Mouse (Mus musculus): ENCODE measurements around the gene Spc25. TPM values are rescaled to one million over a fixed set of nuclear protein-coding genes. Genes with fewer than 3 reads are reported as not detected.

The Spc25 gene
- total RNA-seq, 2 experiments from 2014 or later, result 0.36 to 0.99 TPM

- H3K4me3 ChIP-seq, result no peak overlapping the region
- intact Hi-C loops (cut with DNase I), result no loop called here
These were observed 47.1 kb downstream of the Spc25 start for GRCm38 (mm10) chr2:69158907-69159306.

DNA sequence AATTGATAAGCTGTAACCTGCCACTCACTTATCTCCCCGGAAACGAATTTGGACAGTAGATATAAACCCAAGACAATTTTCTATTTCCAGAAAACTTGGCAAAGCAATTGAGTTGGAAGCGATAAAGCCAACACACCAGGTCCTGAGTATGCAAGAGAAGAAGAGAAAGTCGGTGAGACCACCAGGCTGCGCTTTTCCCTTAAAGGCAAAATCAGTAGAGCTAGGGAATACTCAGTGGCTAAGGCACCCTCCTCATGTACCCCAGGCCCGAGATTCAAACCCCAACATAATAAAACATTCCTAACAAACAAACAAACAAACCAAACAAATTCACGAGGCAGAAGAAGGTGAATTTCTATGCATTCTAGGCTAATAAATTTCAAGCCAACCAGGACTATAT, 49.7 kb downstream of the Spc25 start:
- Histone ChIP-seq H3K4me3 (peak overlapping the region; percentile 38), H3K27ac (peak overlapping the region; percentile 79)
- intact Hi-C loops (cut with DNase I), result no loop called here
- DNase-seq, result no peak
- no peak for TF ChIP-seq CTCF (IDR thresholded peaks at IDR 0.05)

More at GRCm38 (mm10) chr2:69158907-69159306, 47.1 kb downstream of the Spc25 start:
- DNase-seq, result no peak
- TF ChIP-seq CTCF (IDR thresholded peaks at IDR 0.05), result no peak
- no peak overlapping the region for H3K27ac ChIP-seq

- intact Hi-C loops (cut with DNase I), result no loop called here
- TF ChIP-seq CTCF (IDR thresholded peaks at IDR 0.05), result no peak
These were observed 50.1 kb downstream of the Spc25 start for GRCm38 (mm10) chr2:69155861-69156260.

GRCm38 (mm10) chr2:69150841-69151240, 55.2 kb downstream of the Spc25 start:
- Histone ChIP-seq H3K27ac (no peak overlapping the region), H3K4me3 (no peak overlapping the region)
- intact Hi-C loops (cut with DNase I), result no loop called here
- no peak for DNase-seq
- no peak for TF ChIP-seq CTCF (IDR thresholded peaks at IDR 0.05)

More at GRCm38 (mm10) chr2:69155861-69156260, 50.1 kb downstream of the Spc25 start:
- DNase-seq, result peak; percentile 57
- peak overlapping the region; percentile 38 for H3K4me3 ChIP-seq
- H3K27ac ChIP-seq, result peak overlapping the region; percentile 79

DNA sequence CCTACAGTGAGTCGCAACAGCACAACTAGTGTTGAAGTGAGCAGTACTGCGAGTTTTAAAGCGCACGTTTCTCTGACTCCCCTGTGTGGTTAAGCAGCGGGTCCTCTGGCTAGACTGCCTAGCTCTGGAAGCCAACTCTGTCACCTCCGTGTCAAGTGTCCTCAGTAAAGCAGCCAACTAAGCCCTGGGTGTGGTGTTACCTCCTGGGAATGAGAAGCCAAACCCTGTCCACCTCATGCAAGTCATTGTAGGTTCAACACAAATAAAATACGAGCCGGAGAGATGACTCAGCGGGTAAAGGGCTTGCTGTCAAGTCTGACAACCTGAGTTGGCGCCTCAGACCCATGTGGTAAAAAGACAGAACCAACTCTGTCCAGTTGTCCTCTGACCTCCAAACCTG, 56.8 kb downstream of the Spc25 start:
- H3K4me3 ChIP-seq, result no peak overlapping the region
- TF ChIP-seq CTCF (IDR thresholded peaks at IDR 0.05), result no peak
- peak; percentile 56 for DNase-seq
- intact Hi-C loops (cut with DNase I), result no loop called here
- peak overlapping the region; percentile 53; the same call in 1 of the 2 replicates for H3K27ac ChIP-seq

DNA sequence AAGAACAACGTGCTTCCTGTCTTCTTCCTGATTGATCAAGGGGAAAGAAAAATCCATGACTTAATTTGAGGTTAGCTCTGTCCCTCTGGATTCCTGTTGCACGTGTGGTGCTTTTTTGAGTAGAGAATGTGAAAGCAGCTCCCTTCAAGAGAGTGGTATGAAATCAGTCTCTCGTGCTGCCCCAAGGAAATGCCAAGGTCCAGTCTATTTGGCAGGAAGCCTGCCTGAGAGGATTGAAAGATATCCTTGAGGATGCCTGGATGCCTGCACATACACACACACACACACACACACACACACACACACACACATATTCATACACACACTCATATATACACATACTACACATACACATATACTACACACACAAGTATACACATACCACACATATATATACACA, 57.3 kb downstream of the Spc25 start:
- intact Hi-C loops (cut with DNase I), result no loop called here
- no peak for TF ChIP-seq CTCF (IDR thresholded peaks at IDR 0.05)
- Histone ChIP-seq H3K27ac (no peak overlapping the region), H3K4me3 (no peak overlapping the region)
- no peak for DNase-seq

Other genes with a start within 250 kb of the Spc25 start
- 1 to 10 TPM; 1.2 to 2.1 TPM for gene Nostrin, start 70.4 kb downstream of the Spc25 start, total RNA-seq (2021)
- not detected for gene G6pc2, start 4.9 kb upstream of the Spc25 start, total RNA-seq (2021)
- not detected for gene Abcb11, start 136.4 kb upstream of the Spc25 start, total RNA-seq (2021)
- not detected for gene Dhrs9, start 174.3 kb upstream of the Spc25 start, total RNA-seq (2021)

All from gastrocnemius, adult 2 months (tissue).